Mouse (Mus musculus) granulocyte monocyte progenitor cell, adult 5-6 weeks (primary cell): ENCODE measurements at regions not wholly inside any gene's neighbourhood (a gene's known extent, or its start where the extent isn't known, plus 50 kb on each side); places are given as distances from the start of the nearest gene placed in this dataset.

ENCODE experiments used
- ATAC-seq: replicated peaks from 2 replicates; pipeline ENCODE4 v1.8.0; 2016; ENCODE audit warnings: mild to moderate bottlenecking, moderate TSS enrichment, inconsistent platforms; ENCODE audit not compliant: poor library complexity, severe bottlenecking

DNA sequence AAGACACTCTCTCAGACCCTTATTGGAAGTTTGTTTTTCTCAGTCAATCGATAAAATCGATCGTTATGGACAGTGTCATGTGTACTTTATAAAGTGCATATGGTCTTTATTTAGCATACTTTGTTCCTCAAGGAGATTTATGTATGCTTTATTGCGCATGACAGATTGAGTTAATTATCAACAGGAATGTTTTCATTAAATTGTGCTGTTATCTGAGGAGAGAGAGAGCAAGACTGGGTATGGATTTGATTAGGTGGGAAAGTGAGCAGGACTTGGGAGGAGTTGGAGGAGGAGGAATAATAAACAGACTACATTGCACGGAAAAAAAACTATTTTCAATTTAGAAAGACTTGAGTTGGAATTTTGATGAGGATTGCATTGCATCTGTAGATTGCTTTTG lies 183.8 kb upstream of the Sstr1 start:
- ATAC-seq: no peak

DNA sequence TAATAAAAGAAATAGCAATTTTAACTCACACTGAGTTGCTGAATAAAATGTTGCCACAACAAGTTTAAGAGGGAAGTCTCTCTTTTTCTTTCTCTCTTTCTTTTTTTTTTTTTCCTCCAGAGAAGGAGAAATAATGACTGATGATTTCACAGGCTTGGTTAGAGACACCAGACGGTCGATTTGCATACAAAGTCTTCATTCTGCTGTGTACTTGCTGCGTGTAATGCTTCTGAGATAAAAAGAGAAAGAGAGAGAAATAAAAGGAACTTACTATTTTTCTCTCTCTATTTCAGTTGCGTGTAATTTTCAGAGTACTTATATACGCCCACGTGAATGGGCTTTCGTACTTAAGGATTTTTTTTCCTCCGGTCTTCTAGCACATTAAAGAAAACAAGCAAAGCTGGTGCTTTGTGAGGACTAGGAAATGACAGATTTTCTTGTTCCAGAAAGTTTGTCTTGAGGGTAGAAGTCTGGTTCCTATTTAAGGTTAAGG lies 155.2 kb upstream of the Sstr1 start:
- ATAC-seq: no peak

DNA sequence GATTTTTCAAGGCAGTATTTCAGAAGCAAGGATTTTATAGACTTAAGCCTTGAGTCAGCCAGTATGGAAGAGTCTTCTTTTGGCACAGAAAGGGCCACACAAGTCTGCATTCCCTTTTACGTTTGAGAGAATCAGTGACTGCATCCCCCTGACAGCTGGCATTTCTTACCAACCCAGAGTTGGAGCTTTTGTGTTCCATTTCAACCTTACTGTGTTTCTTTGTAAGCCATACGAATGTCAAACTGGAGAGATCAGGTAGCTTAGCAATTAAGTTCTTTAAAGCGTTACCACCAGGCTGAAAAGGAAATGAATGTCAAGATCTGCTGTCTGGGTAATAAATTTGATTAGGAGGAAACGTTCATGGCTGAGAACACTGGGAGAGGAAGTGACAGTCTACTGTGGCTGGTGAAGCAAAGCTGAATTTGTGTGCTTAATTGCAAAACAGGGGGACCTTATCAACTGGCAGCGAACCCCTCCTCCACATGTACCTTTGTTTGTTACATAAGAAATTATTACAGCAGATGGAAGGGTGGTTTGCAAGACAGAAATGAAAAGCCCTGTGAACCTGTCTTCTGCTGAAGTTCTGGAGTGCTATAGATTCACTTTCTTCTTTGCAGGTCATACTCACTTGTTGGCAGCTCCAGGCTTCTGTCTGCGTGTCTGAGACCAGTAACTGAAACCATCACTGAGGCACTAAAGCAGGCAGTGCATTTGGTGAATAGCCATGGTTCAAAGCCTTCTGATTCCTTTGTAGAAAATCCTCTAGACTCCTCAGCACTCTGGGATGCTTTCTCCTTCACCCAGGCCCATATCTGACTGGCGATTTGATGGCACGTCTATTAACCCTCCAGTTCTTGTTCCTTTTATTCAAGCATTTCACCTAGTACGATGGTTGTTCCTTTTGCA lies 144.0 kb upstream of the Sstr1 start:
- peak; percentile 97 for ATAC-seq

DNA sequence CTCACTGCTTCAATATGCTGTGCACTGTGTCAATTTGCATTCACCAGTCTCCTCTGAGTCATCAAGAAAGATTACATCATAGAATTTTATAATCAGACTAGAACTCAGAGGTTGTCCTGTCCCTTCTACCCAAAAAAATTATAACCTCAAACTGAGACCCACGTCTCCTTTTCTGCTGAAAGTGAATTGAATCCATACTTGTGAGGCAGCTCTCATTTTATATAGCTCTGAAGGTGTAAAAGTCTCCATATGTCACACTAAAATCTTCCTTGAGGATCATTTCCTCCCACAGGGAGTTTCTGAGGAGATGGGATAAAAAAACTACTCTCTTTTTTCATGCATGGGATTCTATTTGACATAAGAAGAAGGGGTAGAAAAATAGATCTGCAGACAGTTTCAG lies 124.3 kb upstream of the Sstr1 start:
- ATAC-seq: no peak

DNA sequence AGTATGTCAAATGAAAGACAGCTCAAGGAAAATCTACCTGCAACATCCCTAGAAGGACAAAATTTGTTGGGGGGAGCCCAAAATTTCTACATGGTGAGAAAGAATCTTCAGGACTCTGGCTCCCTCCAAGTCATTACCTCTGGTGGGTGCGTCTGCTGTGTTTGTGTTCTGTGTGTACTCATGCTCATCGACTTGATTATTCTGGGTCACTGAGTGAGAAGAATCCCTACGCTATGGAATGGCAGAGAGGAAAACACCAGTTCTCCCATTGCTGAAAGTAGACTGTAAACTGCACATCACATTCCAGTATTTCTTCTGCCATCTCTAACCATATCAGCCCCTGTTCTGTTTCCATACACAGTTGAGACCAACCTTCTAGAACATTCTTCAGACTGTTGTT lies 98.9 kb upstream of the Sstr1 start:
- no peak for ATAC-seq

DNA sequence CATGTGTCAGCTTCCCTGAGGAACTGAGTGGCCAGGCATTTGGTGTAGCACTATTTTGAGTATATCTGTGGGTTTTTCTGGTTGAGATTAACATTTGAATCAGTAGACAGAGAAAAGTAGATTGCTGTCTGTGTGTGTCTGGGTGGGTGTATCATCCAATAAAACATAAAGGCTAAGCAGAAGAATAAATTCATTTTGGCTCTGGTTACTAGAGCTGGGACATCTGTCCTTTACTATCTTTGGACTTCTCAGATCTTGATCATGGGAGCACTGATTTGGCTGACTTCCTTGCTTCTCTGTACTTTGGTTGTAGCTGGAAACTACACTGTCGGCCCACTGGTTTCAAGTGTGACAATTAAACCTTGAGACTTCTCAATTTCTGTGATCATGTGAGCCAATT lies 72.5 kb upstream of the Sstr1 start:
- no peak for ATAC-seq

DNA sequence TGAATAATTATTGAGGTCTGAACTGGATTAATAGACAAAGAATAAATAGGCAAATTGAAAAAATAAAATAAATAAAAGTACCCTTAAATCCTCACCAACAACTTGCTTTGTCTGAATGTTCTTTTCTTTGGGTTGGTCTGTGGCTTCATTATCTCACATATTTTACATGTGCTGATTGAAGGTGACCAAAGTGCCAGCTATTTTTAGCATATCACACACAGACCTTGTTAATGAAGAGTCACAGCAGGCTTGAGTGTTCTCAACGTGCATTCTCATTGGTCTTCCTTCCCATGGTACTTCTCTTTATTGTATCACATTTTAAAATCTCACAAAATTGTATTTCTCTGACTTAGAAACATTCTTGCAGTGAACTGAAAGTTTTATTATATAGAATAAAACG lies 59.7 kb upstream of the Sstr1 start:
- no peak for ATAC-seq
